Mouse (Mus musculus) cortical plate, adult 2 months (tissue): ENCODE measurements around the gene Gpatch4. TPM values are rescaled to one million over a fixed set of nuclear protein-coding genes. Genes with fewer than 3 reads are reported as not detected.

Experiments
- H3K27ac ChIP-seq: fragments of 200-500 bp; 2 replicates; pipeline ENCODE4 v1.5.1; 2012; ENCODE audit warnings: low read length, control low read depth, inconsistent platforms; ENCODE audit not compliant: insufficient read depth
- H3K4me1 ChIP-seq: fragments of 200-500 bp; 2 replicates; pipeline ENCODE4 v1.6.1; 2011; ENCODE audit warnings: low read length; ENCODE audit not compliant: control insufficient read depth, insufficient read depth
- H3K4me3 ChIP-seq: fragments of 200-500 bp; 2 replicates; pipeline ENCODE4 v1.5.1; 2011; ENCODE audit warnings: mild to moderate bottlenecking, low read length, control low read depth; ENCODE audit not compliant: insufficient read depth
- CTCF ChIP-seq: fragments of 200-500 bp; IDR thresholded peaks from 2 replicates; pipeline ENCODE4 v1.5.1; 2011; ENCODE audit warnings: mild to moderate bottlenecking, control low read depth, low read length; ENCODE audit not compliant: insufficient read depth; ENCODE audit errors: extremely low read depth
- POLR2A ChIP-seq: fragments of 200-500 bp; IDR thresholded peaks from 2 replicates; pipeline ENCODE4 v1.6.1; 2011; ENCODE audit warnings: mild to moderate bottlenecking, low read length, control low read depth; ENCODE audit not compliant: insufficient read depth; ENCODE audit errors: extremely low read depth
- polyA plus RNA-seq: library from polyadenylated mRNA; depleted of rRNA; stranded (reverse); fragments of >200 nt; gene quantifications from 2 replicates; pipeline ENCODE4 v1.2.3, GENCODE M21; 2012

Gene Gpatch4
- polyA plus RNA-seq, 1 experiment: 14.3 TPM

- Histone ChIP-seq H3K27ac (no peak overlapping the region), H3K4me3 (no peak overlapping the region), H3K4me1 (0 out of 2 replicates have a peak, but pooled peaks cover 1% of the 10 kb centered on the region)
- no peak for TF ChIP-seq POLR2A
- TF ChIP-seq CTCF: peak; percentile 96
Observed at GRCm38 (mm10) chr3:88071783-88072182, 28.9 kb downstream of the Gpatch4 start.

GRCm38 (mm10) chr3:88073631-88074030 is 30.7 kb downstream of the Gpatch4 start:
- Histone ChIP-seq H3K4me1 (0 out of 2 replicates have a peak, but pooled peaks cover 1% of the 10 kb centered on the region), H3K27ac (no peak overlapping the region), H3K4me3 (no peak overlapping the region)
- no peak for TF ChIP-seq POLR2A
- no peak for TF ChIP-seq CTCF

- no peak for TF ChIP-seq CTCF
- no peak for TF ChIP-seq POLR2A
- H3K4me1 ChIP-seq: 0 out of 2 replicates have a peak, but pooled peaks cover 1% of the 10 kb centered on the region
- no peak overlapping the region for H3K27ac ChIP-seq
- H3K4me3 ChIP-seq: no peak overlapping the region
Observed at GRCm38 (mm10) chr3:88074351-88074750, 31.4 kb downstream of the Gpatch4 start.

GRCm38 (mm10) chr3:88074766-88075165 is 31.9 kb downstream of the Gpatch4 start:
- TF ChIP-seq POLR2A (no peak), CTCF (no peak)
- H3K4me1 ChIP-seq: 0 out of 2 replicates have a peak, but pooled peaks cover 1% of the 10 kb centered on the region
- no peak overlapping the region for H3K4me3 ChIP-seq
- no peak overlapping the region for H3K27ac ChIP-seq

- Histone ChIP-seq H3K4me3 (no peak overlapping the region), H3K27ac (no peak overlapping the region), H3K4me1 (no peaks in the 10 kb centered on the region)
- TF ChIP-seq CTCF (no peak), POLR2A (no peak)
Observed at GRCm38 (mm10) chr3:88077441-88077840, 34.5 kb downstream of the Gpatch4 start.

GRCm38 (mm10) chr3:88078204-88078603 is 35.3 kb downstream of the Gpatch4 start, which contains the start of gene Ttc24:
Ttc24 (minus strand) TSS chr3:88078304.
- no peaks in the 10 kb centered on the region for H3K4me1 ChIP-seq
- no peak within 1 kb of the TSS for H3K4me3 ChIP-seq
- TF ChIP-seq POLR2A (no peak), CTCF (no peak)
- no peak within 1 kb of the TSS for H3K27ac ChIP-seq

- no peak for TF ChIP-seq CTCF
- TF ChIP-seq POLR2A: 0 out of 2 replicates have a peak, but pooled peaks have one; percentile 31
- no peak within 1 kb of the TSS for H3K27ac ChIP-seq
- no peaks in the 10 kb centered on the region for H3K4me1 ChIP-seq
- H3K4me3 ChIP-seq: no peak within 1 kb of the TSS
Observed at GRCm38 (mm10) chr3:88081345-88082223, 38.7 kb downstream of the Gpatch4 start, which contains the start of gene Iqgap3. Iqgap3 (plus strand) TSS chr3:88081971.

- TF ChIP-seq POLR2A (no peak), CTCF (no peak)
- Histone ChIP-seq H3K27ac (no peak overlapping the region), H3K4me1 (no peaks in the 10 kb centered on the region), H3K4me3 (no peak overlapping the region)
Observed at GRCm38 (mm10) chr3:88082224-88082618, 39.3 kb downstream of the Gpatch4 start.

- TF ChIP-seq POLR2A (no peak), CTCF (no peak)
- no peaks in the 10 kb centered on the region for H3K4me1 ChIP-seq
- H3K4me3 ChIP-seq: no peak overlapping the region
- no peak overlapping the region for H3K27ac ChIP-seq
Observed at GRCm38 (mm10) chr3:88082663-88083062, 39.8 kb downstream of the Gpatch4 start.

- TF ChIP-seq POLR2A (no peak), CTCF (no peak)
- no peak overlapping the region for H3K27ac ChIP-seq
- no peaks in the 10 kb centered on the region for H3K4me1 ChIP-seq
- H3K4me3 ChIP-seq: no peak overlapping the region
Observed at GRCm38 (mm10) chr3:88084001-88084400, 41.1 kb downstream of the Gpatch4 start.
